Mouse (Mus musculus): ENCODE data around the gene Cldn9.

DNA sequence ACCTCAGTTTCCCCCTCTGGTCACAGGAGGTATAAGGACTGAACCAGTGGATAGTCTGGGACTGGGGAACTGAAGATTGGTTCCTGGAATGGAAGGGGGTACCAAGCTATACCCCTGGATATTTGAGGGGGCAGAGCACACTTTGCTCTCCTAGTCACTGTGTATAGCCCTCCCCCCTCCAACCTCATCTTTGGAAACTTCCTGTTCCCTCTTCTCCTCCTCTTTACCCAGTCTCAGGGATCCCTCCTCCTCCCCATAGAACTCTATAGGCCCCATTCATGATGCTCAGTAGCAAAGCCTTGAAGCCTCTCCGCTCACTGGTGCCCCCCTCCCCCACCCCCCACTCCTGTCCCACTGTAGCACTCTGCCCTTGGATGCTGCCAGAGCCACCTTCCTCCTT is 35.6 kb upstream of the Cldn9 start:
- no peak for TF ChIP-seq CTCF (IDR thresholded peaks at IDR 0.05; ENCODE audit: low read depth, low read length)
- TF ChIP-seq TAL1 (conservative IDR thresholded peaks at IDR 0.05; ENCODE audit: low read depth, low read length): no peak
- TF ChIP-seq GATA1 (IDR thresholded peaks at IDR 0.05; ENCODE audit: borderline replicate concordance, low read length): no peak
